Mouse (Mus musculus) NIH3T3 (cell line): ENCODE measurements around the gene Prpf4b.
"Not testable (repeated sequence)": the region's sequence is repeated elsewhere in the genome, so short reads cannot be mapped to it uniquely, and the experiment has no call there.

Experiments
- DNase-seq: peaks from one replicate; pipeline ENCODE4 v3.0.0-alpha.2; 2012; ENCODE audit warnings: low read depth

Prpf4b gene

DNA sequence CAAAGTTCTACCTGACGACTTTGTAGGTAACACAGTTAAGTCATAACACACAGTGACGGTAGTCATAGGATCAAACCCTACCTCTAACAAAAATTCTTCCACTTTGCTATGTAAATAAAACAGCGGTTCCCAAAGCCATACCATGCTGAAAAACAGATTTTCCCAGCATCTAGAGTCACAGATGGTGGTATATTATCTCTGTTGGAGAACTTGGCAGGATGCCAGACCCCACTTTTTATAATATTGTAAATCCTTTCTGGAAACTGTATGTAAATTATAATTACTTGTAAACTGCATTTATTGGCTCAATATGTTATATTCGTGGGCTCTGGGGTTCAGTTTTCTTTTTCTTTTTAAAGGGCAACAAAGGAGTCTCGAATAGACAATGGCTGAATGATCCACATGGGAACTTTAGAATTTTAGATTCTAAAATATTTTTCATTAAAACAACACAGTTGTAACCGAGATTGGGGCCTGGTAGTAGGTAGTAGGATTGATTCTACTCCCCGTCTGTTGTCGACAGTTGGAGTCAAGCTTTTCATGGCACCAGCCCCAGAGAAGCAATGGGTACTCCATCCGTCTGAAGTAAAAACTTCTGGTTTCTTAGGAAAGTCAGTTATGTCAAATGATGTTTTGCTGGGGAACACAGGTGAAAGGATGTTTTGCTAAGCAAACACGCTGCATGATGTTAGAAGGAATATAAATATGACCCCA lies 60.0 kb downstream of the Prpf4b start:
- DNase-seq: no peak

DNA sequence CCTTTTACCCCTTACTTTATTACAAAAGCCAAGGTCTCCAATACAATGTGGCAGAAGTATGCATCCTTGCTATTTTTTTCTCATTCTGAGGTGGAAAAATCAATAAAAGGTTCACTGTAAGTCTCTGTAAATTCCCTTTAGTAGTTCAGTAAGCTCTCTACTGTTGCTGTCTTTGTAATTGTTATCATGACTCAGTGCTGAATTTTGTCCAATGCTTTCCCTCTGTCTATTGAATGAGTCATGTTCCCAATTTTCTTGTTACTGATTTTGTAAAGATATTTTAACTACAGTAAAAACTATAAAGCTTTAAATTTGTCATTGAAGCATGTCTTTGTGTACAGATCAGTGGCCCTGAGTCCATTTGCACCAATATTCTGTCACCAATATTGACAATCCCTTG lies 67.3 kb downstream of the Prpf4b start:
- DNase-seq: peak; percentile 49

DNA sequence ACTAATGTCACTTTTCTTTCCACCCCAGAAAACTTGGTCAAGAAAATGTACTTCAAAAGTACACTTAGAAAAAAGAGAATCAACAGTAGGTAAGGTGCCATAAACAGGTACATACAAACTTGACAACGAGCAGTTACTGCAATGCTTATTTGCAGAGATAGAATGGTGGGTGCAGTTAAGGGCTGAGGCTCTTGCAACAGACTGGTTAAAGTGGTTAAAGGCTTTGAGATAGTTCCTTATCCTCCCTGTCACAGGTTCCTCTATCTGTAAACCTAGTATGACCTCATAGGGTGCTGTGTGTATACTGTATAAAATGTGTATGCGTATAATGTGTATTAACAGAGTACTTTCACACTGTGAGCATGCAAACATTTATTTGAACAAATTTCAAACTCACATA lies 76.3 kb downstream of the Prpf4b start:
- not testable (repeated sequence) for DNase-seq
